Mouse (Mus musculus) heart, embryonic 13.5 days (tissue): Measurements from ENCODE around the gene Eif4e3. TPM values are rescaled to one million over a fixed set of nuclear protein-coding genes. Genes with fewer than 3 reads are reported as not detected.

Experiments
- ATAC-seq: fragments of 200-750 bp; cut with Nextera tagmentation; 2 replicates; pipeline ENCODE4 v1.8.0; 2017; ENCODE audit warnings: moderate TSS enrichment; ENCODE audit not compliant: insufficient number of reproducible peaks, low FRiP score, low TSS enrichment; ENCODE audit errors: extremely low read depth
- H3K27ac ChIP-seq: fragments of 300-500 bp; sonication (generic); replicated peaks from 2 replicates; pipeline ENCODE4 v1.5.1; 2015; ENCODE audit warnings: moderate library complexity, mild to moderate bottlenecking, inconsistent platforms
- H3K27me3 ChIP-seq: fragments of 300-500 bp; sonication (generic); replicated peaks from 2 replicates; pipeline ENCODE4 v1.6.1; 2015; ENCODE audit warnings: mild to moderate bottlenecking, inconsistent platforms
- H3K36me3 ChIP-seq: fragments of 300-500 bp; sonication (generic); 2 replicates; pipeline ENCODE4 v1.6.1; 2015; ENCODE audit warnings: mild to moderate bottlenecking, inconsistent platforms
- H3K4me1 ChIP-seq: fragments of 300-500 bp; sonication (generic); 2 replicates; pipeline ENCODE4 v1.6.1; 2015; ENCODE audit warnings: inconsistent platforms
- H3K4me2 ChIP-seq: fragments of 300-500 bp; sonication (generic); 2 replicates; pipeline ENCODE4 v1.6.1; 2015; ENCODE audit warnings: inconsistent platforms, mild to moderate bottlenecking, moderate library complexity
- H3K4me3 ChIP-seq: fragments of 300-500 bp; sonication (generic); 2 replicates; pipeline ENCODE4 v1.5.1; 2015; ENCODE audit warnings: moderate library complexity, mild to moderate bottlenecking, inconsistent platforms
- H3K9ac ChIP-seq: fragments of 300-500 bp; sonication (generic); 2 replicates; pipeline ENCODE4 v1.6.1; 2015; ENCODE audit warnings: inconsistent platforms, mild to moderate bottlenecking, moderate library complexity
- H3K9me3 ChIP-seq: fragments of 300-500 bp; sonication (generic); 2 replicates; pipeline ENCODE4 v1.6.1; 2016; ENCODE audit warnings: inconsistent platforms
- WGBS: fragments of 180-500 bp; shearing (Covaris S2); methylation state at CpG from one replicate; pipeline ENCODE4 v1.1.7; 2015; ENCODE audit warnings: mixed read lengths; 5-methylcytosine and 5-hydroxymethylcytosine counted together
- polyA plus RNA-seq: library from polyadenylated mRNA; unstranded; fragments of >200 nt; fragmentation: Nextera tagmentation; extraction: Ambion mirVana; gene quantifications from 2 replicates; pipeline ENCODE4 v1.2.1, GENCODE M21; 2015

Eif4e3 gene
- polyA plus RNA-seq, 1 experiment from 2014 or later, result 6.9 TPM

- WGBS, result 47% methylated on average over 5 of the region's 5 CpGs
- Histone ChIP-seq H3K4me3 (no peak overlapping the region), H3K4me1 (no peaks in the 10 kb centered on the region), H3K4me2 (no peak overlapping the region), H3K27ac (no peak overlapping the region), H3K9ac (no peak overlapping the region), H3K27me3 (peaks cover 29% of the 10 kb centered on the region), H3K9me3 (peaks cover 9% of the 10 kb centered on the region; the same call in 1 of the 2 replicates), H3K36me3 (no peaks in the 10 kb centered on the region)
- ATAC-seq, result no peak; the same call in 1 of the 2 replicates
These were observed 18.3 kb upstream of the Eif4e3 start for GRCm38 (mm10) chr6:99684899-99685298.

- no peak overlapping the region for H3K4me3 ChIP-seq
- 72% methylated on average over 5 of the region's 5 CpGs for WGBS
- no peaks in the 10 kb centered on the region for H3K4me1 ChIP-seq
- peaks cover 22% of the 10 kb centered on the region for H3K27me3 ChIP-seq
- H3K9ac ChIP-seq, result no peak overlapping the region
- peaks cover 9% of the 10 kb centered on the region; the same call in 1 of the 2 replicates for H3K9me3 ChIP-seq
- H3K4me2 ChIP-seq, result no peak overlapping the region
- H3K36me3 ChIP-seq, result no peaks in the 10 kb centered on the region
- no peak overlapping the region for H3K27ac ChIP-seq
- no peak for ATAC-seq
These were observed 17.4 kb upstream of the Eif4e3 start for GRCm38 (mm10) chr6:99683974-99684373.

- Histone ChIP-seq H3K36me3 (no peaks in the 10 kb centered on the region), H3K27me3 (0 out of 2 replicates have a peak, but pooled peaks cover 5% of the 10 kb centered on the region), H3K4me2 (no peak overlapping the region), H3K9me3 (no peaks in the 10 kb centered on the region), H3K4me1 (no peaks in the 10 kb centered on the region), H3K9ac (no peak overlapping the region), H3K4me3 (no peak overlapping the region), H3K27ac (no peak overlapping the region)
- no peak for ATAC-seq
- WGBS, result 79% methylated on average over 11 of the region's 11 CpGs
These were observed 11.5 kb upstream of the Eif4e3 start for GRCm38 (mm10) chr6:99678108-99678507.

- no peak overlapping the region for H3K27ac ChIP-seq
- 79% methylated on average over 8 of the region's 8 CpGs for WGBS
- H3K4me1 ChIP-seq, result no peaks in the 10 kb centered on the region
- H3K36me3 ChIP-seq, result no peaks in the 10 kb centered on the region
- H3K27me3 ChIP-seq, result 0 out of 2 replicates have a peak, but pooled peaks cover 5% of the 10 kb centered on the region
- H3K4me3 ChIP-seq, result no peak overlapping the region
- H3K9me3 ChIP-seq, result no peaks in the 10 kb centered on the region
- H3K4me2 ChIP-seq, result no peak overlapping the region
- no peak for ATAC-seq
- H3K9ac ChIP-seq, result no peak overlapping the region
These were observed 10.8 kb upstream of the Eif4e3 start for GRCm38 (mm10) chr6:99677325-99677724.

- H3K9me3 ChIP-seq, result no peaks in the 10 kb centered on the region
- no peak overlapping the region for H3K4me3 ChIP-seq
- WGBS, result 73% methylated on average over 4 of the region's 4 CpGs
- H3K27ac ChIP-seq, result no peak overlapping the region
- H3K36me3 ChIP-seq, result no peaks in the 10 kb centered on the region
- no peak overlapping the region for H3K4me2 ChIP-seq
- 0 out of 2 replicates have a peak, but pooled peaks cover 6% of the 10 kb centered on the region for H3K27me3 ChIP-seq
- ATAC-seq, result no peak
- no peaks in the 10 kb centered on the region for H3K4me1 ChIP-seq
- H3K9ac ChIP-seq, result no peak overlapping the region
These were observed 7.9 kb upstream of the Eif4e3 start for GRCm38 (mm10) chr6:99674482-99674881.

- ATAC-seq, result no peak
- Histone ChIP-seq H3K27me3 (peaks cover 24% of the 10 kb centered on the region), H3K4me3 (no peak overlapping the region), H3K9ac (no peak overlapping the region), H3K36me3 (no peaks in the 10 kb centered on the region), H3K27ac (no peak overlapping the region), H3K4me2 (no peak overlapping the region), H3K9me3 (no peaks in the 10 kb centered on the region), H3K4me1 (peaks cover 17% of the 10 kb centered on the region)
- 54% methylated on average over 3 of the region's 3 CpGs for WGBS
These were observed 5.2 kb upstream of the Eif4e3 start for GRCm38 (mm10) chr6:99671768-99672167.

- H3K4me2 ChIP-seq, result no peak overlapping the region
- no peak overlapping the region for H3K4me3 ChIP-seq
- no peaks in the 10 kb centered on the region for H3K36me3 ChIP-seq
- no peaks in the 10 kb centered on the region for H3K9me3 ChIP-seq
- no peak for ATAC-seq
- peaks cover 21% of the 10 kb centered on the region for H3K4me1 ChIP-seq
- no peak overlapping the region for H3K27ac ChIP-seq
- no peak overlapping the region for H3K9ac ChIP-seq
- WGBS, result 72% methylated on average over 7 of the region's 7 CpGs
- peaks cover 24% of the 10 kb centered on the region for H3K27me3 ChIP-seq
These were observed 4.0 kb upstream of the Eif4e3 start for GRCm38 (mm10) chr6:99670481-99671119.

- Histone ChIP-seq H3K27me3 (peaks cover 25% of the 10 kb centered on the region), H3K4me1 (peaks cover 23% of the 10 kb centered on the region), H3K9me3 (no peaks in the 10 kb centered on the region), H3K4me3 (no peak overlapping the region), H3K36me3 (no peaks in the 10 kb centered on the region), H3K27ac (no peak overlapping the region), H3K9ac (no peak overlapping the region), H3K4me2 (no peak overlapping the region)
- no peak for ATAC-seq
- 47% methylated on average over 5 of the region's 5 CpGs for WGBS
These were observed 3.1 kb upstream of the Eif4e3 start for GRCm38 (mm10) chr6:99669481-99670325.

GRCm38 (mm10) chr6:99667290-99667689, 719 bp upstream of the Eif4e3 start:
- H3K36me3 ChIP-seq, result no peaks in the 10 kb centered on the region
- peaks cover 31% of the 10 kb centered on the region for H3K27me3 ChIP-seq
- no peaks in the 10 kb centered on the region for H3K9me3 ChIP-seq
- H3K27ac ChIP-seq, result no peak overlapping the region
- H3K9ac ChIP-seq, result no peak overlapping the region
- 47% methylated on average over 8 of the region's 8 CpGs for WGBS
- no peak for ATAC-seq
- peak overlapping the region; percentile 93 for H3K4me2 ChIP-seq
- peaks cover 23% of the 10 kb centered on the region for H3K4me1 ChIP-seq
- peak overlapping the region; percentile 85 for H3K4me3 ChIP-seq

- Histone ChIP-seq H3K4me2 (peak overlapping the region; percentile 93), H3K4me3 (peak overlapping the region; percentile 85), H3K4me1 (peaks cover 23% of the 10 kb centered on the region), H3K27ac (no peak overlapping the region), H3K9me3 (no peaks in the 10 kb centered on the region), H3K36me3 (no peaks in the 10 kb centered on the region), H3K27me3 (peaks cover 31% of the 10 kb centered on the region), H3K9ac (peak overlapping the region; percentile 87)
- 27% methylated on average over 16 of the region's 16 CpGs for WGBS
- ATAC-seq, result no peak
These were observed 884 bp downstream of the Eif4e3 start for GRCm38 (mm10) chr6:99665457-99666317.

- Histone ChIP-seq H3K27me3 (peaks cover 20% of the 10 kb centered on the region), H3K9me3 (no peaks in the 10 kb centered on the region)
- WGBS, result 63% methylated on average over 8 of the region's 8 CpGs
These were observed 3.3 kb downstream of the Eif4e3 start for GRCm38 (mm10) chr6:99663232-99663631.

More at GRCm38 (mm10) chr6:99663232-99663631, 3.3 kb downstream of the Eif4e3 start:
- Histone ChIP-seq H3K27ac (no peak overlapping the region), H3K36me3 (no peaks in the 10 kb centered on the region), H3K4me1 (peaks cover 21% of the 10 kb centered on the region), H3K9ac (no peak overlapping the region), H3K4me3 (no peak overlapping the region), H3K4me2 (no peak overlapping the region)
- ATAC-seq, result no peak
